Mouse (Mus musculus) bone marrow, adult 2 months (tissue): Measurements from ENCODE around the gene Ppm1j.

Experiments used
- CTCF ChIP-seq: fragments of 200-500 bp; IDR thresholded peaks from 2 replicates; pipeline ENCODE4 v1.5.1; 2011; ENCODE audit warnings: low read length, control low read depth; ENCODE audit not compliant: control insufficient read depth, insufficient read depth
- POLR2A ChIP-seq: fragments of 200-500 bp; IDR thresholded peaks from 2 replicates; pipeline ENCODE4 v1.6.1; 2011; ENCODE audit warnings: low read depth, mild to moderate bottlenecking, control low read depth, low read length, borderline replicate concordance; ENCODE audit not compliant: control insufficient read depth

- TF ChIP-seq CTCF (no peak), POLR2A (no peak)
These were observed 9.4 kb upstream of the Ppm1j start for GRCm38 (mm10) chr3:104771460-104771859.
